ENCODE assay signal across 22 mouse cellular contexts in the genomic region with DNA sequence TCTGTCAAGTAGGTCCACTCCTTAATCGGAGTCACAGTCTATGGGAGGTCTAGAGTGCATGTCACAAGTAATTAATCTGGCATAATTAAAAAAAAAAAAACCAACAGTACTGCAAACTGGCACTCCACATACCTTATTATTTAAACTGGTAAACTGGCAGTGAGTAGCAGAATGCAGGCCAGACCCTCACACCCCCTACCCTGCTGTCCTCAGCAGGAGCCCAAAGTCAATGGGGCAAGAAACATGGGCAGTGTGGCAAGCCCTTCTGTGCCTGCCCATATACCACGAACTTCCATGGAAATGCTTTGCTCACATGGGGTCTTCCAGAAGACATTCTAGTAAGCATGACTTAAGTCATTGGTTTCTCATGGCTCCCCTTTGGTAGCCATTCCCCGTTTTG.
DNase-seq lines count a peak whose midpoint lies in the region; ATAC-seq and TF ChIP-seq lines count a peak whose summit lies in the region.
"Had no signal": no experiment of that assay in that cellular context is flagged by ENCODE, and none has a peak within 500 bp of the region (broad histone marks: within the 10 kb centered on the region; RNA-seq: fewer than 3 reads in every experiment).

No protein-coding gene starts in this region.

- no peak overlapping the region for H3K9ac ChIP-seq in hindbrain, embryonic 15.5 days
- no peak overlapping the region for H3K9ac ChIP-seq in hindbrain, embryonic 14.5 days
- H3K9ac ChIP-seq: forebrain, embryonic 13.5 days; heart, embryonic 12.5 days; heart, embryonic 15.5 days; intestine, embryonic 15.5 days had no signal

- WGBS in hindbrain, embryonic 15.5 days, result 67% methylated on average over 3 of the region's 3 CpGs
- 73% methylated on average over 3 of the region's 3 CpGs for WGBS in hindbrain, embryonic 14.5 days

- H3K27me3 ChIP-seq in hindbrain, embryonic 15.5 days, result no peaks in the 10 kb centered on the region
- H3K27me3 ChIP-seq in hindbrain, embryonic 14.5 days (ENCODE audit: control insufficient read depth, insufficient read depth, low read length), result no peaks in the 10 kb centered on the region
- H3K27me3 ChIP-seq: forebrain, embryonic 13.5 days; heart, embryonic 12.5 days; heart, embryonic 15.5 days; intestine, embryonic 15.5 days had no signal

- H3K4me2 ChIP-seq in hindbrain, embryonic 15.5 days, result no peak overlapping the region
- H3K4me2 ChIP-seq in hindbrain, embryonic 14.5 days (replicated peaks), result no peak overlapping the region
- H3K4me2 ChIP-seq: forebrain, embryonic 13.5 days; heart, embryonic 12.5 days; heart, embryonic 15.5 days; intestine, embryonic 15.5 days had no signal

- no peak overlapping the region for H3K4me3 ChIP-seq in hindbrain, embryonic 15.5 days
- no peak overlapping the region for H3K4me3 ChIP-seq in hindbrain, embryonic 14.5 days (replicated peaks; ENCODE audit: low read length)
- H3K4me3 ChIP-seq in layer of hippocampus, adult 2 months, result no peak overlapping the region
- H3K4me3 ChIP-seq: forebrain, embryonic 10.5 days; forebrain, embryonic 13.5 days; heart, embryonic 12.5 days; heart, embryonic 15.5 days; intestine, embryonic 15.5 days had no signal

- TF ChIP-seq CTCF in layer of hippocampus, adult 2 months (conservative IDR thresholded peaks at IDR 0.05), result no peak

- DNase-seq in cerebellum, postnatal 10 days, result peak; percentile 74 to 86
- no peak for DNase-seq in cerebellum, adult 9-11 months
- DNase-seq in hindbrain, embryonic 14.5 days (ENCODE audit: low spot score), result no peak
- DNase-seq in layer of hippocampus, adult 2 months (ENCODE audit: low spot score in 2 of 2), result no peak
- DNase-seq in layer of hippocampus, postnatal 14 days (ENCODE audit: low spot score in 2 of 2), result no peak
- DNase-seq: adrenal gland, adult 8-10 months; adrenal gland, postnatal 25 days; cerebellum, adult 11-12 months; cerebellum, adult 8-10 months; gastrocnemius, postnatal 10 days; gastrocnemius, postnatal 36 days; heart, postnatal 10 days; heart, postnatal 36 days; kidney, adult 11 months had no signal

- H3K4me1 ChIP-seq in hindbrain, embryonic 15.5 days (replicated peaks), result peaks cover 5% of the 10 kb centered on the region
- H3K4me1 ChIP-seq in hindbrain, embryonic 14.5 days (replicated peaks; ENCODE audit: control insufficient read depth, insufficient read depth, low read length), result no peaks in the 10 kb centered on the region
- H3K4me1 ChIP-seq: intestine, embryonic 15.5 days had no signal

- H3K36me3 ChIP-seq in hindbrain, embryonic 15.5 days, result no peaks in the 10 kb centered on the region
- H3K36me3 ChIP-seq in hindbrain, embryonic 14.5 days (replicated peaks; ENCODE audit: control insufficient read depth, insufficient read depth), result no peaks in the 10 kb centered on the region
- H3K36me3 ChIP-seq: forebrain, embryonic 10.5 days; heart, embryonic 12.5 days; heart, embryonic 15.5 days; intestine, embryonic 15.5 days had no signal

- no peak overlapping the region for H3K27ac ChIP-seq in hindbrain, embryonic 15.5 days (replicated peaks)
- no peak overlapping the region for H3K27ac ChIP-seq in hindbrain, embryonic 14.5 days
- peak overlapping the region; percentile 79; the same call in 1 of the 2 replicates for H3K27ac ChIP-seq in layer of hippocampus, adult 2 months
- H3K27ac ChIP-seq: forebrain, embryonic 10.5 days; forebrain, embryonic 13.5 days; heart, embryonic 15.5 days; intestine, embryonic 15.5 days had no signal

- ATAC-seq in hindbrain, embryonic 15.5 days (ENCODE audit: low FRiP score, low read depth), result peak; percentile 38; the same call in 1 of the 2 replicates
- ATAC-seq in hindbrain, embryonic 14.5 days (ENCODE audit: low FRiP score), result no peak
- ATAC-seq: activated CD4-positive, CD25-positive, alpha-beta regulatory T cell, adult 4 months; forebrain, embryonic 13.5 days; forebrain, embryonic 16.5 days; intestine, embryonic 15.5 days had no signal

- no peaks in the 10 kb centered on the region for H3K9me3 ChIP-seq in hindbrain, embryonic 15.5 days
- no peaks in the 10 kb centered on the region for H3K9me3 ChIP-seq in hindbrain, embryonic 14.5 days (ENCODE audit: control insufficient read depth, low read length)
- H3K9me3 ChIP-seq: forebrain, embryonic 10.5 days; forebrain, embryonic 13.5 days; heart, embryonic 12.5 days; heart, embryonic 15.5 days; intestine, embryonic 15.5 days had no signal

Comparison
In these comparisons a context has a peak if more than half of its experiments do, and no peak if none do; other contexts are left out.
1. DNase-seq: peak in cerebellum, postnatal 10 days (2 of 2); none in cerebellum, adult 9-11 months (single experiment), hindbrain, embryonic 14.5 days (single experiment), layer of hippocampus, adult 2 months (0 of 2) and layer of hippocampus, postnatal 14 days (0 of 2).